Mouse (Mus musculus): ENCODE measurements around the gene Reg3d. TPM values are rescaled to one million over a fixed set of nuclear protein-coding genes. Genes with fewer than 3 reads are reported as not detected.
"Not testable (repeated sequence)": the region's sequence is repeated elsewhere in the genome, so short reads cannot be mapped to it uniquely, and the experiment has no call there.

The Reg3d gene
- polyA plus RNA-seq (2016; fragmentation: Nextera tagmentation; extraction: Ambion mirVana) = not detected in 2 replicates

GRCm38 (mm10) chr6:78378765-78379164, at the start of gene Reg3d:
Gene Reg3d, minus strand, starts transcription at chr6:78378865.
- DNase-seq (ENCODE audit: low spot score) = no peak
- Histone ChIP-seq H3K4me1 (no peaks in the 10 kb centered on the region), H3K27ac (replicated peaks) (no peak within 1 kb of the TSS), H3K36me3 (no peaks in the 10 kb centered on the region), H3K4me3 (no peak within 1 kb of the TSS), H3K27me3 (ENCODE audit: low read depth, poor library complexity, severe bottlenecking) (no peaks in the 10 kb centered on the region), H3K9me3 (replicated peaks) (no peaks in the 10 kb centered on the region)
- WGBS = 86% methylated on average over 2 of the region's 2 CpGs

- Histone ChIP-seq H3K27me3 (ENCODE audit: low read depth, poor library complexity, severe bottlenecking) (no peaks in the 10 kb centered on the region), H3K36me3 (no peaks in the 10 kb centered on the region), H3K9me3 (replicated peaks) (no peaks in the 10 kb centered on the region), H3K27ac (replicated peaks) (no peak overlapping the region), H3K4me1 (no peaks in the 10 kb centered on the region), H3K4me3 (no peak overlapping the region)
- WGBS = 93% methylated on average over 3 of the region's 3 CpGs
- DNase-seq (ENCODE audit: low spot score) = no peak
These were observed 46.8 kb upstream of the Reg3d start for GRCm38 (mm10) chr6:78425497-78425896.

- not testable (repeated sequence) for H3K27me3 ChIP-seq (ENCODE audit: low read depth, poor library complexity, severe bottlenecking); H3K27ac ChIP-seq (replicated peaks); H3K9me3 ChIP-seq (replicated peaks); H3K4me1 ChIP-seq; H3K36me3 ChIP-seq; H3K4me3 ChIP-seq; DNase-seq (ENCODE audit: low spot score)
These were observed 43.7 kb upstream of the Reg3d start, which contains the start of gene Reg1 for GRCm38 (mm10) chr6:78422411-78422810. Gene Reg1, plus strand, starts transcription at chr6:78422711.

- H3K27me3 ChIP-seq (ENCODE audit: low read depth, poor library complexity, severe bottlenecking); H3K27ac ChIP-seq (replicated peaks); H3K36me3 ChIP-seq; H3K4me1 ChIP-seq; H3K4me3 ChIP-seq; H3K9me3 ChIP-seq (replicated peaks); DNase-seq (ENCODE audit: low spot score): not testable (repeated sequence)
- 94% methylated on average over 5 of the region's 17 CpGs for WGBS
These were observed 16.7 kb upstream of the Reg3d start, which contains the start of gene Reg2 for GRCm38 (mm10) chr6:78395323-78395722. Gene Reg2, plus strand, starts transcription at chr6:78395623.

GRCm38 (mm10) chr6:78385609-78386008, 6.9 kb upstream of the Reg3d start:
- H3K4me3 ChIP-seq = no peak overlapping the region
- H3K9me3 ChIP-seq (replicated peaks) = no peaks in the 10 kb centered on the region
- DNase-seq (ENCODE audit: low spot score) = no peak
- no peak overlapping the region for H3K27ac ChIP-seq (replicated peaks)
- 93% methylated on average over 3 of the region's 3 CpGs for WGBS
- no peaks in the 10 kb centered on the region for H3K27me3 ChIP-seq (ENCODE audit: low read depth, poor library complexity, severe bottlenecking)
- no peaks in the 10 kb centered on the region for H3K36me3 ChIP-seq
- no peaks in the 10 kb centered on the region for H3K4me1 ChIP-seq

- H3K36me3 ChIP-seq = no peaks in the 10 kb centered on the region
- H3K27me3 ChIP-seq (ENCODE audit: low read depth, poor library complexity, severe bottlenecking) = no peaks in the 10 kb centered on the region
- H3K9me3 ChIP-seq (replicated peaks) = no peaks in the 10 kb centered on the region
- no peak within 1 kb of the TSS for H3K4me3 ChIP-seq
- no peak within 1 kb of the TSS for H3K27ac ChIP-seq (replicated peaks)
- no peak for DNase-seq (ENCODE audit: low spot score)
- H3K4me1 ChIP-seq = no peaks in the 10 kb centered on the region
These were observed 1.7 kb upstream of the Reg3d start, which contains the start of gene Reg3a for GRCm38 (mm10) chr6:78380409-78380808. Gene Reg3a, plus strand, starts transcription at chr6:78380709.

- Histone ChIP-seq H3K9me3 (replicated peaks) (no peaks in the 10 kb centered on the region), H3K27ac (replicated peaks) (no peak within 1 kb of the TSS), H3K4me1 (no peaks in the 10 kb centered on the region), H3K4me3 (no peak within 1 kb of the TSS), H3K36me3 (no peaks in the 10 kb centered on the region), H3K27me3 (ENCODE audit: low read depth, poor library complexity, severe bottlenecking) (no peaks in the 10 kb centered on the region)
- WGBS = 88% methylated on average over 2 of the region's 2 CpGs
- no peak for DNase-seq (ENCODE audit: low spot score)
These were observed 8.3 kb downstream of the Reg3d start, which contains the start of gene Reg3b for GRCm38 (mm10) chr6:78370357-78370756. Gene Reg3b, plus strand, starts transcription at chr6:78370657.

GRCm38 (mm10) chr6:78361971-78362563, 16.6 kb downstream of the Reg3d start:
- no peak for DNase-seq (ENCODE audit: low spot score)
- Histone ChIP-seq H3K36me3 (no peaks in the 10 kb centered on the region), H3K4me1 (no peaks in the 10 kb centered on the region), H3K27me3 (ENCODE audit: low read depth, poor library complexity, severe bottlenecking) (no peaks in the 10 kb centered on the region), H3K4me3 (no peak overlapping the region), H3K9me3 (replicated peaks) (no peaks in the 10 kb centered on the region), H3K27ac (replicated peaks) (no peak overlapping the region)
- 77% methylated on average over 2 of the region's 2 CpGs for WGBS

- Histone ChIP-seq H3K27me3 (ENCODE audit: low read depth, poor library complexity, severe bottlenecking) (no peaks in the 10 kb centered on the region), H3K4me1 (no peaks in the 10 kb centered on the region), H3K4me3 (no peak overlapping the region), H3K9me3 (replicated peaks) (no peaks in the 10 kb centered on the region), H3K36me3 (no peaks in the 10 kb centered on the region), H3K27ac (replicated peaks) (no peak overlapping the region)
- DNase-seq (ENCODE audit: low spot score) = no peak
- 86% methylated on average over 2 of the region's 2 CpGs for WGBS
These were observed 37.0 kb downstream of the Reg3d start for GRCm38 (mm10) chr6:78341689-78342088.

- H3K9me3 ChIP-seq (replicated peaks) = no peaks in the 10 kb centered on the region
- no peaks in the 10 kb centered on the region for H3K4me1 ChIP-seq
- no peak overlapping the region for H3K27ac ChIP-seq (replicated peaks)
- DNase-seq (ENCODE audit: low spot score) = no peak
- H3K27me3 ChIP-seq (ENCODE audit: low read depth, poor library complexity, severe bottlenecking) = no peaks in the 10 kb centered on the region
- no peak overlapping the region for H3K4me3 ChIP-seq
- H3K36me3 ChIP-seq = no peaks in the 10 kb centered on the region
These were observed 38.4 kb downstream of the Reg3d start for GRCm38 (mm10) chr6:78340296-78340695.

GRCm38 (mm10) chr6:78331919-78332569, 46.6 kb downstream of the Reg3d start:
- no peak overlapping the region for H3K27ac ChIP-seq (replicated peaks)
- DNase-seq (ENCODE audit: low spot score) = no peak
- WGBS = 41% methylated on average over 7 of the region's 7 CpGs
- H3K4me3 ChIP-seq = no peak overlapping the region
- no peaks in the 10 kb centered on the region for H3K27me3 ChIP-seq (ENCODE audit: low read depth, poor library complexity, severe bottlenecking)
- H3K36me3 ChIP-seq = no peaks in the 10 kb centered on the region
- no peaks in the 10 kb centered on the region for H3K9me3 ChIP-seq (replicated peaks)
- H3K4me1 ChIP-seq = no peaks in the 10 kb centered on the region

GRCm38 (mm10) chr6:78329166-78329565, 49.5 kb downstream of the Reg3d start:
- H3K9me3 ChIP-seq (replicated peaks) = no peaks in the 10 kb centered on the region
- H3K4me3 ChIP-seq = no peak overlapping the region
- 66% methylated on average over 2 of the region's 2 CpGs for WGBS
- DNase-seq (ENCODE audit: low spot score) = no peak
- H3K27me3 ChIP-seq (ENCODE audit: low read depth, poor library complexity, severe bottlenecking) = no peaks in the 10 kb centered on the region
- H3K27ac ChIP-seq (replicated peaks) = no peak overlapping the region
- no peaks in the 10 kb centered on the region for H3K4me1 ChIP-seq
- H3K36me3 ChIP-seq = no peaks in the 10 kb centered on the region

- Histone ChIP-seq H3K36me3 (no peaks in the 10 kb centered on the region), H3K4me1 (no peaks in the 10 kb centered on the region), H3K4me3 (no peak overlapping the region), H3K27ac (replicated peaks) (no peak overlapping the region), H3K9me3 (replicated peaks) (no peaks in the 10 kb centered on the region), H3K27me3 (ENCODE audit: low read depth, poor library complexity, severe bottlenecking) (no peaks in the 10 kb centered on the region)
- no peak for DNase-seq (ENCODE audit: low spot score)
These were observed 50.9 kb downstream of the Reg3d start for GRCm38 (mm10) chr6:78327798-78328197.

Measured in midbrain, embryonic 10.5 days (tissue).